In genomic region chr9:99630071-99630470, GRCm38 (mm10) we compare ENCODE assay signal across 7 mouse cellular contexts. TPM values are rescaled to one million over a fixed set of nuclear protein-coding genes. Genes with fewer than 3 reads are reported as not detected.
DNase-seq lines count a peak whose midpoint lies in the region; ATAC-seq and TF ChIP-seq lines count a peak whose summit lies in the region.

No protein-coding gene starts in this region.

- peak overlapping the region; percentile 90 for H3K27ac ChIP-seq in embryonic facial prominence, embryonic 11.5 days (replicated peaks; ENCODE audit: low read depth, low read length)
- peak overlapping the region; percentile 91 for H3K27ac ChIP-seq in limb, embryonic 14.5 days (replicated peaks; ENCODE audit: low read depth, low read length)
- peak overlapping the region; percentile 87; the same call in 1 of the 2 replicates for H3K27ac ChIP-seq in stomach, embryonic 14.5 days (ENCODE audit: low read length)

- no peaks in the 10 kb centered on the region; the same call in 1 of the 2 replicates for H3K36me3 ChIP-seq in embryonic facial prominence, embryonic 11.5 days (replicated peaks; ENCODE audit: control insufficient read depth, insufficient read depth, low read depth, low read length)
- H3K36me3 ChIP-seq in limb, embryonic 14.5 days (ENCODE audit: control insufficient read depth, insufficient read depth, low read length) = peaks cover 28% of the 10 kb centered on the region
- H3K36me3 ChIP-seq in stomach, embryonic 14.5 days (ENCODE audit: control insufficient read depth, insufficient read depth, low read length) = peaks cover 4% of the 10 kb centered on the region; the same call in 1 of the 2 replicates

- peak; percentile 26; the same call in 1 of the 2 replicates for ATAC-seq in embryonic facial prominence, embryonic 11.5 days (replicated peaks; ENCODE audit: insufficient number of reproducible peaks, low FRiP score, low TSS enrichment, low read depth)
- ATAC-seq in limb, embryonic 14.5 days (ENCODE audit: low FRiP score, low read depth) = peak; percentile 39
- peak; percentile 26; the same call in 1 of the 2 replicates for ATAC-seq in stomach, embryonic 14.5 days (ENCODE audit: insufficient number of reproducible peaks, insufficient read depth, low FRiP score, low read depth)

- 0% methylated on average over 11 of the region's 11 CpGs for WGBS in embryonic facial prominence, embryonic 11.5 days
- WGBS in limb, embryonic 14.5 days = under 1% methylated on average over 11 of the region's 11 CpGs
- WGBS in stomach, embryonic 14.5 days = 2% methylated on average over 11 of the region's 11 CpGs

- TF ChIP-seq POLR2A in limb, embryonic 14.5 days (IDR thresholded peaks at IDR 0.05; ENCODE audit: borderline replicate concordance, extremely low read depth, insufficient read depth, insufficient read length) = no peak

- H3K4me3 ChIP-seq in embryonic facial prominence, embryonic 11.5 days (ENCODE audit: low read depth, low read length) = peak overlapping the region; percentile 56
- peak overlapping the region; percentile 53 for H3K4me3 ChIP-seq in limb, embryonic 14.5 days (replicated peaks; ENCODE audit: low read length)
- H3K4me3 ChIP-seq in stomach, embryonic 14.5 days (ENCODE audit: low read depth, low read length) = peak overlapping the region; percentile 60

- no peaks in the 10 kb centered on the region for H3K9me3 ChIP-seq in embryonic facial prominence, embryonic 11.5 days (replicated peaks; ENCODE audit: control insufficient read depth, low read length)
- H3K9me3 ChIP-seq in limb, embryonic 14.5 days (ENCODE audit: control insufficient read depth, low read length) = no peaks in the 10 kb centered on the region
- no peaks in the 10 kb centered on the region for H3K9me3 ChIP-seq in stomach, embryonic 14.5 days (ENCODE audit: control insufficient read depth, low read depth, low read length)

- peak; percentile 13 for DNase-seq in ovary, postnatal 10 days (ENCODE audit: low spot score)
- DNase-seq in ovary, postnatal 36 days (ENCODE audit: low spot score) = no peak
- peak; percentile 52 for DNase-seq in embryonic facial prominence, embryonic 11.5 days (ENCODE audit: low spot score)
- peak; percentile 12 for DNase-seq in heart, postnatal 4 days
- DNase-seq in limb, embryonic 14.5 days (ENCODE audit: low spot score) = peak; percentile 9
- no peak for DNase-seq in ovary, adult 18-20 months (ENCODE audit: low spot score)

- peak overlapping the region; percentile 78 for H3K4me2 ChIP-seq in embryonic facial prominence, embryonic 11.5 days (ENCODE audit: low read depth, low read length)
- H3K4me2 ChIP-seq in limb, embryonic 14.5 days (replicated peaks; ENCODE audit: low read depth, low read length, severe bottlenecking) = peak overlapping the region; percentile 50
- H3K4me2 ChIP-seq in stomach, embryonic 14.5 days (replicated peaks; ENCODE audit: low read depth, low read length) = peak overlapping the region; percentile 73

- H3K27me3 ChIP-seq in embryonic facial prominence, embryonic 11.5 days (ENCODE audit: control insufficient read depth, insufficient read depth, low read length) = no peaks in the 10 kb centered on the region
- no peaks in the 10 kb centered on the region for H3K27me3 ChIP-seq in limb, embryonic 14.5 days (ENCODE audit: control insufficient read depth, insufficient read depth, low read length)
- H3K27me3 ChIP-seq in stomach, embryonic 14.5 days (ENCODE audit: control insufficient read depth, insufficient read depth, low read length) = no peaks in the 10 kb centered on the region

- peak overlapping the region; percentile 80 for H3K9ac ChIP-seq in embryonic facial prominence, embryonic 11.5 days (replicated peaks; ENCODE audit: low read length)
- H3K9ac ChIP-seq in limb, embryonic 14.5 days (ENCODE audit: low read depth, low read length, severe bottlenecking) = peak overlapping the region; percentile 70
- peak overlapping the region; percentile 64 for H3K9ac ChIP-seq in stomach, embryonic 14.5 days (replicated peaks; ENCODE audit: low read depth, low read length)

- no peaks in the 10 kb centered on the region for H3K4me1 ChIP-seq in embryonic facial prominence, embryonic 11.5 days (ENCODE audit: control insufficient read depth, insufficient read depth, low read length)
- H3K4me1 ChIP-seq in limb, embryonic 14.5 days (ENCODE audit: control insufficient read depth, insufficient read depth, low read length) = peaks cover 20% of the 10 kb centered on the region
- H3K4me1 ChIP-seq in stomach, embryonic 14.5 days (ENCODE audit: control insufficient read depth, insufficient read depth, low read length) = peaks cover 18% of the 10 kb centered on the region; the same call in 1 of the 2 replicates

RNA-seq across cellular contexts. Expression of gene Dzip1l, which starts 0.8 kb away (rescaled TPM):
- polyA plus RNA-seq in embryonic facial prominence, embryonic 11.5 days (2014; fragmentation: Nextera tagmentation; extraction: Ambion mirVana) = 12.0 and 14.8 TPM in 2 replicates
- total RNA-seq in heart, postnatal 4 days (2021) = 10 to 100 TPM; 13.2 to 16.2 TPM
- polyA plus RNA-seq in limb, embryonic 14.5 days (2012; rRNA removed) = 20.7 and 24.4 TPM in 2 replicates
- polyA plus RNA-seq in limb, embryonic 14.5 days (2014; fragmentation: Nextera tagmentation; extraction: Ambion mirVana) = 18.2 and 20.3 TPM in 2 replicates
- polyA plus RNA-seq in stomach, embryonic 14.5 days (2014; fragmentation: Nextera tagmentation; extraction: Ambion mirVana) = 18.2 and 19.8 TPM in 2 replicates

RNA-seq across cellular contexts. Expression of gene A4gnt, which starts 17.8 kb away (rescaled TPM):
- polyA plus RNA-seq in embryonic facial prominence, embryonic 11.5 days (2014; fragmentation: Nextera tagmentation; extraction: Ambion mirVana) = not detected in 2 replicates
- total RNA-seq in heart, postnatal 4 days (2021) = not detected
- polyA plus RNA-seq in limb, embryonic 14.5 days (2012; rRNA removed) = not detected in 2 replicates
- polyA plus RNA-seq in limb, embryonic 14.5 days (2014; fragmentation: Nextera tagmentation; extraction: Ambion mirVana) = not detected in 2 replicates
- 0.12 and 0.21 TPM in 2 replicates for polyA plus RNA-seq in stomach, embryonic 14.5 days (2014; fragmentation: Nextera tagmentation; extraction: Ambion mirVana)

RNA-seq across cellular contexts. Expression of gene Dbr1, which starts 54.5 kb away (rescaled TPM):
- 32.7 and 34.8 TPM in 2 replicates for polyA plus RNA-seq in embryonic facial prominence, embryonic 11.5 days (2014; fragmentation: Nextera tagmentation; extraction: Ambion mirVana)
- 10 to 100 TPM; 10.0 to 10.3 TPM for total RNA-seq in heart, postnatal 4 days (2021)
- 16.7 and 18.0 TPM in 2 replicates for polyA plus RNA-seq in limb, embryonic 14.5 days (2012; rRNA removed)
- polyA plus RNA-seq in limb, embryonic 14.5 days (2014; fragmentation: Nextera tagmentation; extraction: Ambion mirVana) = 21.3 and 23.1 TPM in 2 replicates
- polyA plus RNA-seq in stomach, embryonic 14.5 days (2014; fragmentation: Nextera tagmentation; extraction: Ambion mirVana) = 24.5 and 26.1 TPM in 2 replicates

Comparison
In these comparisons a context has a peak if more than half of its experiments do, and no peak if none do; other contexts are left out.
1. DNase-seq: peak in ovary, postnatal 10 days (single experiment), embryonic facial prominence, embryonic 11.5 days (single experiment), heart, postnatal 4 days (single experiment) and limb, embryonic 14.5 days (single experiment); none in ovary, postnatal 36 days (single experiment) and ovary, adult 18-20 months (single experiment).
2. Peak in every context shown above with its lines, with median percentiles within 50 percentile points of each other: ATAC-seq, H3K27ac ChIP-seq, H3K4me2 ChIP-seq, H3K4me3 ChIP-seq and H3K9ac ChIP-seq.